Mouse (Mus musculus) small intestine, adult 2 months (tissue): ENCODE measurements at regions not wholly inside any gene's neighbourhood (a gene's known extent, or its start where the extent isn't known, plus 50 kb on each side); places are given as distances from the start of the nearest gene placed in this dataset.

Experiments
- H3K27ac ChIP-seq: fragments of 200-500 bp; 2 replicates; pipeline ENCODE4 v1.5.1; 2012; ENCODE audit warnings: low read depth, low read length, control low read depth, inconsistent platforms; ENCODE audit not compliant: insufficient read depth
- H3K27me3 ChIP-seq: fragments of 200-500 bp; 2 replicates; pipeline ENCODE4 v1.6.1; 2012; ENCODE audit warnings: mild to moderate bottlenecking, moderate library complexity, low read length, inconsistent platforms; ENCODE audit not compliant: control insufficient read depth, insufficient read depth
- H3K36me3 ChIP-seq: fragments of 200-500 bp; 2 replicates; pipeline ENCODE4 v1.6.1; 2012; ENCODE audit warnings: mild to moderate bottlenecking, low read length, control low read depth, inconsistent platforms; ENCODE audit not compliant: control insufficient read depth, insufficient read depth
- H3K4me1 ChIP-seq: fragments of 200-500 bp; 2 replicates; pipeline ENCODE4 v1.6.1; 2012; ENCODE audit warnings: low read length, inconsistent platforms, mixed read lengths; ENCODE audit not compliant: control insufficient read depth, insufficient read depth, insufficient read length
- H3K4me3 ChIP-seq: fragments of 200-500 bp; 2 replicates; pipeline ENCODE4 v1.5.1; 2012; ENCODE audit warnings: low read depth, mild to moderate bottlenecking, control low read depth, inconsistent platforms, low read length, moderate library complexity
- CTCF ChIP-seq: fragments of 200-500 bp; IDR thresholded peaks from 2 replicates; pipeline ENCODE4 v1.5.1; 2012; ENCODE audit warnings: low read depth, mild to moderate bottlenecking, control low read depth, inconsistent platforms, low read length, moderate library complexity, mixed read lengths; ENCODE audit not compliant: insufficient replicate concordance, insufficient read length; ENCODE audit errors: extremely low read depth
- POLR2A ChIP-seq: fragments of 200-500 bp; IDR thresholded peaks from 2 replicates; pipeline ENCODE4 v1.6.1; 2012; ENCODE audit warnings: low read depth, mild to moderate bottlenecking, control low read depth, inconsistent platforms, low read length, moderate library complexity
- WGBS: fragments of 180-500 bp; shearing (Covaris S2); methylation state at CpG from one replicate; pipeline ENCODE4 v1.1.7; 2018; 5-methylcytosine and 5-hydroxymethylcytosine counted together

DNA sequence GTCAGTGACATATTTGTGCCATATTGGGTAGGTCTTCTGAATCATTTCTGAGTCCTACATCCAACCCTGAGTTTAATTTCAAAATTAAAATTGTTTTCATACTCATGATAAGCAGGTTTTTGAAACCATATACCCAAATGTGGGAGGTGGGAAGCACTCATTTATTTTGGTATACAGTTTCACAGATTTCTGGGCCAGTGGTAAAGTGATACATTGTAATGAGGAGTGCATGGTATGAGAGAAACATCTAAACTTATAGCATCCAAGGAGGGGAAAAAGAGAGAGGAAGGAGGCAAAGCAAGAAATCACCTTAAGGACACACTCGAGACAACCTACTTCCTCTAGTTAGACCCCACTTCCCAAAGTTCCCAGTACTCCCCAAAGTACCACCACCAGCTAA is 157.6 kb downstream of the Mreg start:
- WGBS: 91% methylated on average over 1 of the region's 1 CpGs

DNA sequence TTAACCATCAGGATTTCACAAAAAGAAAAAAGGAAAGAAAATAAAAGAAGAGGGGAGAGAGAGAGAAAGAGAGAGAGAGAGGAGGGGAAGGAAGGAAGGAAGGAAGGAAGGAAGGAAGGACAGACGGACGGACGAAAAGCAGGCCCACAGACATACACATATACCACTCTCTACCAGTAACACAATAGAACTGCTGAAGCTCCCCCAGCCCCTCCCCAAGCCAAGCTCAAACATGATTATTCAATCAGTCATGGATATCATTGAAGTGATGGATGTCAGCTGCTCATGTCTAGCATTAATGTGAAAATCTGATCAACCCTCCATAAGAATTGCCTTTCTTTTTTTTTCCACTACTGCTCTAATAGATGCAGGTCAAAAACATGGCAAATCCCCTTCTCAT is 161.2 kb downstream of the Mreg start:
- H3K27me3 ChIP-seq: no peaks in the 10 kb centered on the region
- no peak overlapping the region for H3K4me3 ChIP-seq
- no peak for TF ChIP-seq POLR2A
- TF ChIP-seq CTCF: no peak
- H3K36me3 ChIP-seq: no peaks in the 10 kb centered on the region
- no peak overlapping the region for H3K27ac ChIP-seq
- H3K4me1 ChIP-seq: no peaks in the 10 kb centered on the region
- 80% methylated on average over 3 of the region's 3 CpGs for WGBS

More for the DNA sequence above, 157.6 kb downstream of the Mreg start:
- no peaks in the 10 kb centered on the region for H3K4me1 ChIP-seq
- no peak overlapping the region for H3K4me3 ChIP-seq
- no peaks in the 10 kb centered on the region for H3K36me3 ChIP-seq
- no peaks in the 10 kb centered on the region; the same call in 1 of the 2 replicates for H3K27me3 ChIP-seq
- TF ChIP-seq POLR2A: no peak
- no peak for TF ChIP-seq CTCF
- no peak overlapping the region for H3K27ac ChIP-seq

DNA sequence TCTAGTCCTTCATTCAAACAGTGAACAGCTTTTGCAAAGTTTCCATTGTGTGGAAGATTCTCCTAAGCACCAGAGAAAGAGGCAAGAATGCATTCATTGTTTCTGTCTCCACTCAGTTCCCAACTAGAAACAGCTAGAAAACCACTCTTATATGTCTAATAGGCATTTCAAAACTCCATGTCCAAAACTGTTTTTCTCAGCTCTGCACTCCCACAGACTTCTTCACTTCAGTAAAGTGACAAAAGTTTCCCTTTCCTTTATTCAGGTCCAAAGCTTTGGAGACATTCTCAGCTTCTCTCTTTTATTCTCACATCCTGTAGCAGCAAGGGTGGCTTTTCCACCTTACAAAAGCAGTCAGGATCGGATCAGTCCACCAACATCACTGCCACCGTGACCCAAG is 166.0 kb downstream of the Mreg start:
- TF ChIP-seq CTCF (no peak), POLR2A (no peak)
- Histone ChIP-seq H3K4me3 (no peak overlapping the region), H3K4me1 (no peaks in the 10 kb centered on the region), H3K27ac (no peak overlapping the region), H3K36me3 (no peaks in the 10 kb centered on the region), H3K27me3 (no peaks in the 10 kb centered on the region)
- 80% methylated on average over 2 of the region's 2 CpGs for WGBS

DNA sequence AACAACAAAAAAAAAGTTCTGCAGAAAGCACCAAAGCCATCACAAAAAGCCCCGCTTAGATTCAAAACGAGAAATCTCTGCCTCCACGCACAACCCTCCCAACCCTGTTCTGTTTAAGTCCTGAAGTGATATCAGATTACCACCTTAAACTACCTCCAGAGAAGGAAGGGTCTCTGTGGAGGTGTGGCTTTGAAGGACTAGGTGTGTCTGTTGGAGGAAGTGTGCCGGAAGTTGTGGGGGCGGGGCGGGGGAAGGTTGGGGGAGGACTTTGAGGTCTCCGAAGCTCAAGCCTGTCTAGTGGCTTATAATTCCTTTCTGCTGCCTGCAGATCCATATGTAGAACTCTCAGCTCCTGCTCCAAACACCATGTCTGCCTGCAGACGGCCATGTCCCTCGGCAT is 173.6 kb downstream of the Mreg start:
- no peaks in the 10 kb centered on the region for H3K36me3 ChIP-seq
- no peak overlapping the region for H3K27ac ChIP-seq
- H3K27me3 ChIP-seq: no peaks in the 10 kb centered on the region
- TF ChIP-seq CTCF: no peak
- H3K4me3 ChIP-seq: no peak overlapping the region
- 66% methylated on average over 9 of the region's 9 CpGs for WGBS
- no peaks in the 10 kb centered on the region for H3K4me1 ChIP-seq

DNA sequence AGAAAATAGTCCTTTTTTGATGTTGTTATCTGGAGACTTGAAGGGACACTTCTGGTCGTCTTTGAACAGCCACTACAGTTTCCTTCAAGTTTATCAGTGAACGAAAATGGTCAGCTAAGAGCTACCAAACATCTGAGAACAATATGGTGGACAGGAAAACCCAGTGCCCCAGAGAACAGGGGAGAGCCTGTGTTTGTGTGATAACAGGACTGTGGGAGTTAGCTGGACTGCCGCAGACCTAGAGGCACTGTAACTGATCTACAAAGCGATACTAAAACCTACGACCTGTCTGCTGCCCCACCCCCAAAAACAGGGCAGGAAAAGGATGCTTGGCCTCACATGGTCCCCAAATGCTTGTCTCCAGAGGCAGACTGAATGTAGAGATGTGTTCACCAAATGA is 175.5 kb downstream of the Mreg start:
- no peak overlapping the region for H3K4me3 ChIP-seq
- no peaks in the 10 kb centered on the region for H3K4me1 ChIP-seq
- no peaks in the 10 kb centered on the region for H3K36me3 ChIP-seq
- 61% methylated on average over 5 of the region's 5 CpGs for WGBS
- no peaks in the 10 kb centered on the region for H3K27me3 ChIP-seq
- H3K27ac ChIP-seq: no peak overlapping the region
- no peak for TF ChIP-seq POLR2A
- TF ChIP-seq CTCF: no peak

DNA sequence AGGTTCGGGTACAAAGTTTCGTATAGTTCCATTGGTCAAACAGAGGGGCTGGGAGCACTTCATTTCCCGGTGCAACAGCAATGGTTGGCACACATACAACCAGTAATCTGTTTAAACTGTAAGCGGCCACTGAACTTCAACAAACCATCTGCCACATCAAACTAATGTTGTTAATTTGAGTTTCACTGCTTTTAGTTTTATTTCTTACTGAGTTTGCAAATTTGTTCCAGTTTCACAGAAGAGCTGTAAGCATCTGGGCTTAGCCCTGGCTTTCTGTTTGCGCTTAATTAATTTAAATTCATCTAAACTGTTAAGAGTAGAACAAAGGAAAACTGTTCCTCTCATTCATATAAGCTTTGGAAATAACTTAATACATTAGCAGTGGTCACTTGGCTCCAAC is 176.0 kb downstream of the Mreg start:
- no peak for TF ChIP-seq CTCF
- TF ChIP-seq POLR2A: no peak
- no peaks in the 10 kb centered on the region for H3K4me1 ChIP-seq
- H3K27ac ChIP-seq: no peak overlapping the region
- WGBS: 60% methylated on average over 5 of the region's 5 CpGs
- H3K27me3 ChIP-seq: no peaks in the 10 kb centered on the region
- no peaks in the 10 kb centered on the region for H3K36me3 ChIP-seq
- H3K4me3 ChIP-seq: no peak overlapping the region

DNA sequence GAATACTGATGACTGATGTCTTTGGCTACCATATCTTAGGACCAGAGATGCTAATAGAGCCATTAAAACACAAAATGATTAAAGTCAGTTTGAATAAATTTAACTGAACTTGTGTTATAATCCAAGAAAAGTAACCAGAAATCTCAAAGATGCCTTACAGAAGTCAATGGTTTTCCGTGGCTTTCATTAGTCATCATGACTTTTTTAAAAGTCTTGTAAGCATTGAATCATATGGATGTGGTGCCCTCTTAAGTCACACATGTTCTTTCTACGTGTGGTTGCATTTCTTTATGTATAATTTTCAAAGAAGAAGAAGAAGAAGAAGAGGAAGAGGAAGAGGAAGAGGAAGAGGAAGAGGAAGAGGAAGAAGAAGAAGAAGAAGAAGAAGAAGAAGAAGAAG is 178.2 kb downstream of the Mreg start:
- Histone ChIP-seq H3K4me3 (no peak overlapping the region), H3K27me3 (no peaks in the 10 kb centered on the region), H3K36me3 (no peaks in the 10 kb centered on the region), H3K27ac (no peak overlapping the region), H3K4me1 (no peaks in the 10 kb centered on the region)
- 67% methylated on average over 2 of the region's 2 CpGs for WGBS
- TF ChIP-seq CTCF (no peak), POLR2A (no peak)

DNA sequence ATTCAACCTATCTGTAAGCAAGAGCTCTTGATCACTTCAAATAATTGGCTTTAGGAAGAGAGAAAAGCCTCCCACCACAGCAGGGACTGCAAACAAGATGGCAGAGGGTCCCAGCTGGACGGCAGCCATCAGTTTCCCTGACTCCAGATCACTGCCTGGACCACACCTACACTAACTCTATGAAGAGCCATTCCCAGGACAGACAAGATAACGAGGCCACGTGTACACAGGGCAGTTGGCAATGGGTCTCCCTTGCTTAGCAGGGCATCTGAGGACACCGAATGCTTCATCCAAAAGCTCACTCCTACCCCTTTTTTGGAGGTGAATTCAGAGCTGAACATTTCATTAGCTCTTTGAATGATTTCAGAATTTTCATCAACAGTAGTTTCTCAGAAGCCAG is 179.9 kb downstream of the Mreg start:
- WGBS: 58% methylated on average over 4 of the region's 4 CpGs

More for the DNA sequence above, 179.9 kb downstream of the Mreg start:
- no peaks in the 10 kb centered on the region for H3K4me1 ChIP-seq
- no peaks in the 10 kb centered on the region for H3K36me3 ChIP-seq
- no peak for TF ChIP-seq POLR2A
- TF ChIP-seq CTCF: no peak
- no peak overlapping the region for H3K27ac ChIP-seq
- no peaks in the 10 kb centered on the region for H3K27me3 ChIP-seq
- H3K4me3 ChIP-seq: no peak overlapping the region
